Mouse (Mus musculus): ENCODE measurements around the gene Rhoa. TPM values are rescaled to one million over a fixed set of nuclear protein-coding genes. Genes with fewer than 3 reads are reported as not detected.

Gene Rhoa
- polyA plus RNA-seq, 1 experiment from 2014 or later = 282 TPM

DNA sequence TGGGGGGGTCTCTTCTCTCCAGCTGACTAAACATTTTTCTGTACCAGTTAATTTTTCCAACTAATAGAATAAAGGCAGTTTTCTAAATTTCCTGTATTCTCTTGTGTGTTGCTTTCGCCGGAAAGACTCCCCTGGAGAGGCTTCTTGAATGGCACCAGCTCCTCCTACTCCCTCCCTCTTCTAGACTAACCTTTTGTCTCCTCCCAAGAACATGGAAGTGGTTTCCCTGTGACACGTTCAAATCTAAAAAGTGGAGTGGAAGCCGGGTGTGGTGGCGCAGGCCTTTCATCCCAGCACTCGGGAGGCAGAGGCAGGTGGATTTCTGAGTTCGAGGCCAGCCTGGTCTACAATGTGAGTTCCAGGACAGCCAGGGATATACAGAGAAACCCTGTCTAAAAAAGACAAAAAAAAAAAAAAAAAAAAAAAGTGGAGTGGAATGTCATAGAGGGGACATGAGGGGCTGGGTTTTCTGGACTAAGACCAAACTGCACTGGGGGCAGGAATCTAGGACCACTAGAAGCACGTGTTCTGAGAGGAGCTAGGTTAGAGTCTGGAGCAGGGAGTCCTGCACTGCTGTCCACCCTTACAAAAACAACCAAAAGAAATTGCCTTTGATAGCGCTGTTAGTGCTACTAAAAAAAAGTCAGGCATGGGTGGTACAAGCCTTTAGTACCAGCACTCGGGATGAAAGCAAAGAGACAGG, 32.1 kb downstream of the Rhoa start:
- WGBS = 55% methylated on average over 10 of the region's 10 CpGs
- Histone ChIP-seq H3K9me3 (ENCODE audit: control insufficient read depth, low read length) (no peaks in the 10 kb centered on the region), H3K27ac (ENCODE audit: low read length) (peak overlapping the region; percentile 88), H3K4me3 (replicated peaks; ENCODE audit: low read length) (no peak overlapping the region), H3K9ac (replicated peaks; ENCODE audit: low read depth, low read length) (no peak overlapping the region), H3K4me1 (replicated peaks; ENCODE audit: control insufficient read depth, insufficient read depth, low read length) (peaks cover 16% of the 10 kb centered on the region), H3K27me3 (replicated peaks; ENCODE audit: control insufficient read depth, insufficient read depth, low read length) (no peaks in the 10 kb centered on the region), H3K36me3 (ENCODE audit: control insufficient read depth, insufficient read depth) (peaks cover 13% of the 10 kb centered on the region), H3K4me2 (ENCODE audit: low read length) (peak overlapping the region; percentile 73)
- no peak for ATAC-seq

- ATAC-seq = no peak
- WGBS = 32% methylated on average over 6 of the region's 6 CpGs
- Histone ChIP-seq H3K9me3 (ENCODE audit: control insufficient read depth, low read length) (no peaks in the 10 kb centered on the region), H3K27ac (ENCODE audit: low read length) (peak overlapping the region; percentile 88), H3K9ac (replicated peaks; ENCODE audit: low read depth, low read length) (peak overlapping the region; percentile 83), H3K36me3 (ENCODE audit: control insufficient read depth, insufficient read depth) (peaks cover 13% of the 10 kb centered on the region), H3K4me1 (replicated peaks; ENCODE audit: control insufficient read depth, insufficient read depth, low read length) (peaks cover 16% of the 10 kb centered on the region), H3K27me3 (replicated peaks; ENCODE audit: control insufficient read depth, insufficient read depth, low read length) (no peaks in the 10 kb centered on the region), H3K4me3 (replicated peaks; ENCODE audit: low read length) (peak overlapping the region; percentile 63), H3K4me2 (ENCODE audit: low read length) (peak overlapping the region; percentile 73)
Observed at GRCm38 (mm10) chr9:108338551-108338885, 32.6 kb downstream of the Rhoa start.

DNA sequence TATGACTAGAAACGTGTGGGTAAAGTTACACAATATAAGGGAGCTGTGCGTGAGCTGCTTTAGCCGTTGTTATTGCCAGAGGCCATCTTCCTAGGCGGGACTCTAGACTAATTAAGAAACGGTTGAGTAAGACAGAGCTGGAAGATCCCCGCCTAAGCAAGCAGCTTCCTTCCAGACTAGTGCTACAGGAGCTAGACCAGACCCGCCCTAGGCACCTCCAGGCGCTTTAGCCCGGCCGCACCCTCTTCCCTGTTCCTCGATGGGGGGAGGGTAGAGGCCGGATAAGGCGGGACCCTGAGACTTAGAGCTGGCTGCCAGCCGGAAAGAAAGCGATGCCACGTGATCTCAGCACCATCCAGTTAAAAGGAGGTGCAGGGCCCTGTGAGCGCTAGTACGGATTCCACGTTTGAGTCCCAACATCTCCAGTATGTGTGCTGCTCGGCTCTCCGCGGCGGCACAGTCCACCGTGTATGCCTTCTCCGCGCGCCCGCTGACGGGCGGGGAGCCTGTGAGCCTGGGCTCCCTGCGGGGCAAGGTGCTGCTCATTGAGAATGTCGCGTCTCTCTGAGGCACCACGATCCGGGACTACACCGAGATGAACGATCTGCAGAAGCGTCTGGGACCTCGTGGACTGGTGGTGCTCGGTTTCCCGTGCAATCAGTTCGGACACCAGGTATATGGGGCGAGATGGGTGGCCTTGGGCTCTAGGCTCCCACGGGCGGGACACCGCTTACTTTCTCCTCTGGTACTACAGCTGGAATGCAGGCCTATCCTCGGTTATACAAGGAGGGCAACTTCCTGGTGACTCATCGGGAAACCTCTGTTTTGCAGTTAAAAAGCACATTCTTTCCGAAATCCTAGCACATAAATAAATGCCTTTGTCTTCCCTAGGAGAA, 33.2 kb downstream of the Rhoa start, which contains the start of gene Gpx1:
Gpx1 (plus strand) TSS at position 18 of the 896 bp plus-strand sequence.
- Histone ChIP-seq H3K9ac (replicated peaks; ENCODE audit: low read depth, low read length) (peak within 1 kb of the TSS; percentile 83), H3K27ac (ENCODE audit: low read length) (peak within 1 kb of the TSS; percentile 88), H3K4me2 (ENCODE audit: low read length) (peak within 1 kb of the TSS; percentile 73), H3K36me3 (ENCODE audit: control insufficient read depth, insufficient read depth) (peaks cover 11% of the 10 kb centered on the region), H3K4me1 (replicated peaks; ENCODE audit: control insufficient read depth, insufficient read depth, low read length) (peaks cover 16% of the 10 kb centered on the region), H3K9me3 (ENCODE audit: control insufficient read depth, low read length) (no peaks in the 10 kb centered on the region), H3K4me3 (replicated peaks; ENCODE audit: low read length) (peak within 1 kb of the TSS; percentile 63), H3K27me3 (replicated peaks; ENCODE audit: control insufficient read depth, insufficient read depth, low read length) (no peaks in the 10 kb centered on the region)
- peak; percentile 97 for ATAC-seq
- WGBS = under 1% methylated on average over 49 of the region's 49 CpGs

GRCm38 (mm10) chr9:108339886-108340257, 33.9 kb downstream of the Rhoa start:
- peaks cover 7% of the 10 kb centered on the region; the same call in 1 of the 2 replicates for H3K36me3 ChIP-seq (ENCODE audit: control insufficient read depth, insufficient read depth)
- H3K27ac ChIP-seq (ENCODE audit: low read length) = peak overlapping the region; percentile 88; the same call in 1 of the 2 replicates
- peak overlapping the region; percentile 73 for H3K4me2 ChIP-seq (ENCODE audit: low read length)
- WGBS = 13% methylated on average over 20 of the region's 20 CpGs
- peak overlapping the region; percentile 63 for H3K4me3 ChIP-seq (replicated peaks; ENCODE audit: low read length)
- no peak for ATAC-seq
- peaks cover 16% of the 10 kb centered on the region for H3K4me1 ChIP-seq (replicated peaks; ENCODE audit: control insufficient read depth, insufficient read depth, low read length)
- H3K27me3 ChIP-seq (replicated peaks; ENCODE audit: control insufficient read depth, insufficient read depth, low read length) = no peaks in the 10 kb centered on the region
- H3K9me3 ChIP-seq (ENCODE audit: control insufficient read depth, low read length) = no peaks in the 10 kb centered on the region
- peak overlapping the region; percentile 83 for H3K9ac ChIP-seq (replicated peaks; ENCODE audit: low read depth, low read length)

DNA sequence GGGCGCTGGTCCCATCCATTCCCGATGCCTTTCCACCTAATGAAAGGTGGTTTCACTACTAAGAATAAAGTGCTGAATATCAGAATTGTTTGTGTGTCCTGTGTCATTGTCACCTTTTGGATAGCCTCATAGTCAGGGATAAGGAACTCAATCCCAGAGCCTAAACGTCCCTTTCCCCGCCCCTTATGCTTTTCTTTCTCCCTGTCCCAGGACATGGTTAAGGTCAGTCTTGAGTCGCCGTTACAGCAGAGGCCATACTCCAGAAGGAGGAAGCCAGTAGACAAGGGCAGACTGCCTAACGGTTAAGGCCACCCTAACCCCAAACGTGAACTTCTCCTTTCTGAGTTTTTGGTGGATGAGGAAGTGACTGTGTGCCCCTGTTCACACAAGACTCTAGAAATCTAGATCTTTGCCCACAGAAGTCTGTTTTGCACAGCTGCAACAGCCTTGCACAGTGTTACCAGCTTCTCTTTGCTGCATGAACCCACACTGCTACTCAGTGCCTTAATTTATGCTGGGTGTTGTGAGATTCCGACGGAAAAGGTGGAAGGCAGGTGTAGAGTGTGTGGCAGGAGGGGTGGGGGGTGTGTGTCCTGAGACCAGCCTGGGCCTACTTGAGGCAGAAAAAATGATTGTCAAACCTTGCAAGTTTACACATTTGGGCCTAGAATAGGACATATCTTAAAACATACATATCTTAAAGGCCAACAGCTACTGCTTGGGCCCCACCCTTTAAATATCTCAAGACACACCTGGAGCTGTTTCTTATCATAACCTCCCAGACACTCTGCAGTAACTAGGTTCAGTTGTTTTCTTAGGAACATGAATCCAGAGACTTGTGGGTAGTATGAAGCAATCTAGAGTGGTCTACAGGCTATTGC, 34.6 kb downstream of the Rhoa start:
- H3K9ac ChIP-seq (replicated peaks; ENCODE audit: low read depth, low read length) = peak overlapping the region; percentile 83
- H3K9me3 ChIP-seq (ENCODE audit: control insufficient read depth, low read length) = no peaks in the 10 kb centered on the region
- peaks cover 2% of the 10 kb centered on the region; the same call in 1 of the 2 replicates for H3K36me3 ChIP-seq (ENCODE audit: control insufficient read depth, insufficient read depth)
- H3K4me3 ChIP-seq (replicated peaks; ENCODE audit: low read length) = peak overlapping the region; percentile 63
- H3K27ac ChIP-seq (ENCODE audit: low read length) = no peak overlapping the region
- ATAC-seq = no peak
- H3K4me1 ChIP-seq (replicated peaks; ENCODE audit: control insufficient read depth, insufficient read depth, low read length) = peaks cover 16% of the 10 kb centered on the region
- WGBS = 64% methylated on average over 10 of the region's 10 CpGs
- H3K27me3 ChIP-seq (replicated peaks; ENCODE audit: control insufficient read depth, insufficient read depth, low read length) = no peaks in the 10 kb centered on the region
- H3K4me2 ChIP-seq (ENCODE audit: low read length) = peak overlapping the region; percentile 73

- WGBS = 90% methylated on average over 5 of the region's 5 CpGs
- Histone ChIP-seq H3K27ac (ENCODE audit: low read length) (no peak overlapping the region), H3K9ac (replicated peaks; ENCODE audit: low read depth, low read length) (no peak overlapping the region), H3K4me3 (replicated peaks; ENCODE audit: low read length) (no peak overlapping the region), H3K36me3 (ENCODE audit: control insufficient read depth, insufficient read depth) (no peaks in the 10 kb centered on the region), H3K27me3 (replicated peaks; ENCODE audit: control insufficient read depth, insufficient read depth, low read length) (no peaks in the 10 kb centered on the region), H3K4me2 (ENCODE audit: low read length) (no peak overlapping the region), H3K9me3 (ENCODE audit: control insufficient read depth, low read length) (no peaks in the 10 kb centered on the region), H3K4me1 (replicated peaks; ENCODE audit: control insufficient read depth, insufficient read depth, low read length) (peaks cover 19% of the 10 kb centered on the region)
- no peak for ATAC-seq
Observed at GRCm38 (mm10) chr9:108341139-108341475, 35.2 kb downstream of the Rhoa start.

DNA sequence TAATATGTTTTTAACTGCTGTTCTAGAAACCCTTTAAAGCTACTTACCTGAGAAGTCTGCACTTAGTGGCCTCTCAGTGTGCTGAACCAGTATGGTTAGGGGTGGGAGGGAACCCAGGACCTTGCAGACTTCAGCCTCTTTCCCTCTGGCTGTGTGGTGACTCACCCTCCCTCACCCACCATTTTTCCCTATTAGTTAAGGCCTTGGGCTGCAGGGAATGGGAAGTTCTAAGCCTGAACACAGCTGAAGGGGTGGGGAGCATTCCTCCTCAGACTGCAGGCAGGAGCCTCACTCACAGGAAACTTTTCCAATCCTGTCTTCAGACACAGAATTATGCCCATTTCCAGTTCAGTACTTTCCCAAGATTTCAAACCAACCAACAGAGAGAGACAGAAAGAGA, 35.9 kb downstream of the Rhoa start:
- Histone ChIP-seq H3K4me3 (replicated peaks; ENCODE audit: low read length) (no peak overlapping the region), H3K4me2 (ENCODE audit: low read length) (no peak overlapping the region), H3K9ac (replicated peaks; ENCODE audit: low read depth, low read length) (no peak overlapping the region), H3K9me3 (ENCODE audit: control insufficient read depth, low read length) (no peaks in the 10 kb centered on the region), H3K27ac (ENCODE audit: low read length) (no peak overlapping the region), H3K36me3 (ENCODE audit: control insufficient read depth, insufficient read depth) (no peaks in the 10 kb centered on the region), H3K4me1 (replicated peaks; ENCODE audit: control insufficient read depth, insufficient read depth, low read length) (peaks cover 23% of the 10 kb centered on the region), H3K27me3 (replicated peaks; ENCODE audit: control insufficient read depth, insufficient read depth, low read length) (no peaks in the 10 kb centered on the region)
- ATAC-seq = no peak

GRCm38 (mm10) chr9:108342301-108342831, 36.4 kb downstream of the Rhoa start:
- no peak for ATAC-seq
- WGBS = 58% methylated on average over 5 of the region's 5 CpGs
- Histone ChIP-seq H3K27me3 (replicated peaks; ENCODE audit: control insufficient read depth, insufficient read depth, low read length) (no peaks in the 10 kb centered on the region), H3K27ac (ENCODE audit: low read length) (no peak overlapping the region), H3K9me3 (ENCODE audit: control insufficient read depth, low read length) (no peaks in the 10 kb centered on the region), H3K4me3 (replicated peaks; ENCODE audit: low read length) (no peak overlapping the region), H3K9ac (replicated peaks; ENCODE audit: low read depth, low read length) (no peak overlapping the region), H3K4me2 (ENCODE audit: low read length) (no peak overlapping the region), H3K36me3 (ENCODE audit: control insufficient read depth, insufficient read depth) (no peaks in the 10 kb centered on the region), H3K4me1 (replicated peaks; ENCODE audit: control insufficient read depth, insufficient read depth, low read length) (peaks cover 25% of the 10 kb centered on the region)
